Mouse (Mus musculus) olfactory bulb, adult 2 months (tissue): Measurements from ENCODE around the gene Rln3.

Source experiments
- CTCF ChIP-seq: fragments of 200-500 bp; IDR thresholded peaks from 2 replicates; pipeline ENCODE4 v1.5.1; 2012; ENCODE audit warnings: low read depth, mild to moderate bottlenecking, low read length, moderate library complexity; ENCODE audit not compliant: insufficient read depth
- POLR2A ChIP-seq: fragments of 200-500 bp; IDR thresholded peaks from 2 replicates; pipeline ENCODE4 v1.6.1; 2012; ENCODE audit warnings: mild to moderate bottlenecking, low read depth, low read length, moderate library complexity; ENCODE audit not compliant: insufficient read depth

- TF ChIP-seq CTCF (no peak), POLR2A (no peak)
Measured at GRCm38 (mm10) chr8:84087156-84087555, 42.4 kb upstream of the Rln3 start.
